Mouse (Mus musculus) gastrocnemius, postnatal 14 days (tissue): ENCODE data around the gene Olfr725. TPM values are rescaled to one million over a fixed set of nuclear protein-coding genes. Genes with fewer than 3 reads are reported as not detected.

Experiments
- DNase-seq: peaks from one replicate; pipeline ENCODE4 v3.0.0; 2021; ENCODE audit warnings: mixed read lengths
- intact Hi-C: fragments of 180-260 bp; cut with DNase I; formaldehyde crosslinking; loops from one replicate; pipeline ENCODE4 v1.15.1; 2025; ENCODE audit warnings: low total_unique reads
- long read RNA-seq, 2 experiments: library from polyadenylated mRNA; stranded (forward); transcript quantifications; one replicate each; pipeline ENCODE4 v2.0.0; 2021
- total RNA-seq, 2 experiments: library from RNA; stranded (reverse); gene quantifications; 2 replicates each; pipeline ENCODE4 v1.2.3; 2021

Gene Olfr725
- not detected for total RNA-seq
- long read RNA-seq, experiment 1: 0 reads
- long read RNA-seq, experiment 2: 0 reads

GRCm38 (mm10) chr14:50040275-50040674, at the start of gene Olfr725:
Gene Olfr725, minus strand, starts transcription at chr14:50040375.
- no peak for DNase-seq
- intact Hi-C loops: no loop called here

- intact Hi-C loops: no loop called here
- no peak for DNase-seq
Measured at GRCm38 (mm10) chr14:50062733-50063104, 22.5 kb upstream of the Olfr725 start.

- intact Hi-C loops: no loop called here
- peak; percentile 20 for DNase-seq
Measured at GRCm38 (mm10) chr14:50061955-50062732, 22.0 kb upstream of the Olfr725 start.

GRCm38 (mm10) chr14:50061590-50061954, 21.4 kb upstream of the Olfr725 start:
- intact Hi-C loops: no loop called here
- no peak for DNase-seq

- intact Hi-C loops: no loop called here
- DNase-seq: no peak
Measured at GRCm38 (mm10) chr14:50061179-50061578, 21.0 kb upstream of the Olfr725 start.

- DNase-seq: no peak
- intact Hi-C loops: no loop called here
Measured at GRCm38 (mm10) chr14:50032041-50032440, 8.1 kb downstream of the Olfr725 start.

GRCm38 (mm10) chr14:50031356-50031755, 8.8 kb downstream of the Olfr725 start:
- intact Hi-C loops: no loop called here
- DNase-seq: no peak

- no peak for DNase-seq
- intact Hi-C loops: no loop called here
Measured at GRCm38 (mm10) chr14:50026371-50026770, 13.8 kb downstream of the Olfr725 start.

Other genes with a start within 250 kb of the Olfr725 start
- not detected for gene Olfr722, start 138.4 kb downstream of the Olfr725 start, total RNA-seq
- gene Olfr723, start 108.6 kb downstream of the Olfr725 start, total RNA-seq: not detected
- not detected for gene Olfr724, start 77.1 kb downstream of the Olfr725 start, total RNA-seq
- not detected for gene Olfr726, start 50.6 kb upstream of the Olfr725 start, total RNA-seq
- not detected for gene Olfr727, start 82.8 kb upstream of the Olfr725 start, total RNA-seq
- gene Olfr728, start 102.3 kb upstream of the Olfr725 start, total RNA-seq: not detected
- gene Olfr729, start 112.5 kb upstream of the Olfr725 start, total RNA-seq: not detected
- gene Olfr730, start 147.8 kb upstream of the Olfr725 start, total RNA-seq: not detected
- gene Olfr731, start 201.5 kb upstream of the Olfr725 start, total RNA-seq: not detected
- not detected for gene Olfr732, start 243.8 kb upstream of the Olfr725 start, total RNA-seq